Mouse (Mus musculus) monocyte, adult 5-6 weeks (primary cell): ENCODE data around the gene Kif4. TPM values are rescaled to one million over a fixed set of nuclear protein-coding genes. Genes with fewer than 3 reads are reported as not detected.

Source experiments
- total RNA-seq: library from RNA; stranded (forward); fragments of 200-1000, 200-491, 200-594 nt; gene quantifications from 3 replicates; pipeline ENCODE4 v1.2.3, GENCODE M21; 2017

Gene Kif4
- total RNA-seq, 1 experiment from 2014 or later = 0.57 TPM

Other genes starting within 250 kb of the Kif4 start
- gene Otud6a, start 196.7 kb upstream of the Kif4 start, total RNA-seq = not detected in 3 replicates
- 0.39 TPM in 1 of 3 replicates, not detected in the others for gene Awat2, start 183.0 kb upstream of the Kif4 start, total RNA-seq
- gene Igbp1, start 131.4 kb upstream of the Kif4 start, total RNA-seq = 89.4 to 107 TPM (median 91.8 TPM) in 3 replicates
- gene Dgat2l6, start 100.9 kb upstream of the Kif4 start, total RNA-seq = not detected in 3 replicates
- gene Awat1, start 53.5 kb upstream of the Kif4 start, total RNA-seq = not detected in 3 replicates
- gene P2ry4, start 30.9 kb upstream of the Kif4 start, total RNA-seq = not detected in 3 replicates
- not detected in 3 replicates for gene Arr3, start 20.2 kb upstream of the Kif4 start, total RNA-seq
- 7.1 to 18.0 TPM (median 17.5 TPM) in 3 replicates for gene Pdzd11, start 831 bp downstream of the Kif4 start, total RNA-seq
- gene Gdpd2, start 104.1 kb downstream of the Kif4 start, total RNA-seq = not detected in 3 replicates
- 4.5 to 6.4 TPM (median 4.6 TPM) in 3 replicates for gene Dlg3, start 142.0 kb downstream of the Kif4 start, total RNA-seq